Mouse (Mus musculus) kidney, embryonic 14.5 days (tissue): Measurements from ENCODE around the gene Tagln2. TPM values are rescaled to one million over a fixed set of nuclear protein-coding genes. Genes with fewer than 3 reads are reported as not detected.

Experiments used
- ATAC-seq: fragments of 200-750 bp; cut with Nextera tagmentation; 2 replicates; pipeline ENCODE4 v1.8.0; 2017; ENCODE audit warnings: moderate number of reproducible peaks, mild to moderate bottlenecking, moderate TSS enrichment, moderate library complexity; ENCODE audit not compliant: low FRiP score, low TSS enrichment
- H3K27ac ChIP-seq: fragments of 300-500 bp; sonication (generic); 2 replicates; pipeline ENCODE4 v1.5.1; 2014; ENCODE audit warnings: low read depth, mild to moderate bottlenecking, low read length, moderate library complexity, mixed read lengths
- H3K27me3 ChIP-seq: fragments of 300-500 bp; sonication (generic); 2 replicates; pipeline ENCODE4 v1.6.1; 2014; ENCODE audit warnings: mild to moderate bottlenecking, low read length; ENCODE audit not compliant: control insufficient read depth, insufficient read depth
- H3K36me3 ChIP-seq: fragments of 300-500 bp; sonication (generic); 2 replicates; pipeline ENCODE4 v1.6.1; 2014; ENCODE audit warnings: low read length, mixed read lengths; ENCODE audit not compliant: control insufficient read depth, insufficient read depth
- H3K4me1 ChIP-seq: fragments of 300-500 bp; sonication (generic); 2 replicates; pipeline ENCODE4 v1.6.1; 2014; ENCODE audit warnings: low read length, mixed read lengths; ENCODE audit not compliant: control insufficient read depth, insufficient read depth
- H3K4me2 ChIP-seq: fragments of 300-500 bp; sonication (generic); replicated peaks from 2 replicates; pipeline ENCODE4 v1.6.1; 2014; ENCODE audit warnings: low read depth, mild to moderate bottlenecking, low read length
- H3K4me3 ChIP-seq: fragments of 300-500 bp; sonication (generic); 2 replicates; pipeline ENCODE4 v1.5.1; 2014; ENCODE audit warnings: mild to moderate bottlenecking, low read length
- H3K9ac ChIP-seq: fragments of 300-500 bp; sonication (generic); 2 replicates; pipeline ENCODE4 v1.6.1; 2014; ENCODE audit warnings: low read depth, mild to moderate bottlenecking, low read length, moderate library complexity
- H3K9me3 ChIP-seq: fragments of 300-500 bp; sonication (generic); 2 replicates; pipeline ENCODE4 v1.6.1; 2016; ENCODE audit warnings: low read length; ENCODE audit not compliant: control insufficient read depth
- WGBS: fragments of 180-500 bp; shearing (Covaris S2); extraction: QIAGEN DNeasy Blood & Tissue Kit; methylation state at CpG from one replicate; pipeline ENCODE4 v1.1.7; 2014; 5-methylcytosine and 5-hydroxymethylcytosine counted together
- polyA plus RNA-seq: library from polyadenylated mRNA; unstranded; fragments of >200 nt; fragmentation: Nextera tagmentation; extraction: Ambion mirVana; gene quantifications from 2 replicates; pipeline ENCODE4 v1.2.1, GENCODE M21; 2014

Tagln2 gene
- polyA plus RNA-seq, 1 experiment from 2014 or later = 139 TPM

DNA sequence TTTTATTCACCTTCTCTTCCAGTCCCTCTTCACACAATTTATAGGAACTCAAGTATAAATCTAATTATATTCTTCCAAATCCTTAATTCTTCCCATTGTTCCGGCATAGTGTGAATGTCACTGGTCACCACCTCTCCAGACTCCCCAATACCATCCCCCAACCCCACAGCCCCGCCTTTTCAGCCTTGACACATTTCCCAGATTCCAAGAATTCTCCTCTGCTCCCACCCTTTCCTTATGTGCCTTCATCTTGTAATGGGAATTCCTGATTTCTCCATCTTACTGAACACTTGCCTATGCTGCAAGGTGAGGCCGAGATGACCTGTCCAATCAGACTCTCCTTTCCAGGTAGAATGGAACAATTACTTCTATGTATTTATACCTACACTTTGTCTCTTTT lies 41.8 kb upstream of the Tagln2 start:
- H3K4me2 ChIP-seq = no peak overlapping the region
- no peak overlapping the region for H3K4me3 ChIP-seq
- no peaks in the 10 kb centered on the region for H3K9me3 ChIP-seq
- H3K4me1 ChIP-seq = 0 out of 2 replicates have a peak, but pooled peaks cover 4% of the 10 kb centered on the region
- no peak for ATAC-seq
- no peaks in the 10 kb centered on the region for H3K27me3 ChIP-seq
- H3K36me3 ChIP-seq = no peaks in the 10 kb centered on the region
- H3K27ac ChIP-seq = no peak overlapping the region
- WGBS = 91% methylated on average over 3 of the region's 3 CpGs
- no peak overlapping the region for H3K9ac ChIP-seq

DNA sequence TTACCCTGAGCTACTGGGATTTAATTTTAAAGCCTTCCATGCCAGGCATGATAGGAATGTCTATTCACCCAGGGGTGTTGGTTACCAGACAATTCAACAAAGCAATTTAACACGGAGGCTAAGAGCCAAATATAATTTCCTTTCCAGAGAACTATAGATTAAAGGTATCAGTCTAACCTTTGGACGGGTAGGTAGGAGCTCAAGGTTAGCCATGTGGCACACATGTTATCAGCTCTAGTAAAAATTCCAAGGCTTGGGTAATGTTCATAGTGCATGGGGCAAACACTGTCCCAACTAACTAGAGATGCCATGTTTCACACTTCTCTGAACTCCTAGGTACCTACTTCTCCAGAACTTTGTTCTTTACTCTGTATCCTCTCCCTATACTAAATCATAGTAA lies 38.2 kb upstream of the Tagln2 start:
- Histone ChIP-seq H3K4me3 (no peak overlapping the region), H3K9me3 (no peaks in the 10 kb centered on the region), H3K27ac (no peak overlapping the region), H3K36me3 (no peaks in the 10 kb centered on the region), H3K4me2 (no peak overlapping the region), H3K9ac (no peak overlapping the region), H3K27me3 (0 out of 2 replicates have a peak, but pooled peaks cover 2% of the 10 kb centered on the region), H3K4me1 (0 out of 2 replicates have a peak, but pooled peaks cover 4% of the 10 kb centered on the region)
- ATAC-seq = no peak
- WGBS = 80% methylated on average over 2 of the region's 2 CpGs

DNA sequence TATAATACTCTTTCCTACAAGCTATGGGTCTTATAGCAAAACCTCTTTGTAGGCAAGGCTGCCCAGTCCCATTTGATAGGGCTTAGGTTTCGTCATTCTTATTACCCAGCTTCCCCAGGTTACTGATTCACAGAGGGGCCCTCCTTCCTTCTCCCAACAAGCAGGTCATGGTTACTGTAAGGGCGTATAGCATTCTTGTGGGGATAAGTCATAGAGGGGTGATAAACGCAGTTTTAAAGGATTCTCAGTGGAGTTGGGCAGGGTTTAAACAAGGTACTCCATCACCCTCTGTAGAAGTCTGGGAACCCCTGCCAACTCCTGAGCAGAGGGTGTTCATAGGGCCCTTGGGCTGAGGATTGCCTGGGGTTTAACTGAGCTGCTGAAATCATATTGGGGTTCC lies 37.3 kb upstream of the Tagln2 start:
- H3K27ac ChIP-seq = no peak overlapping the region
- H3K4me3 ChIP-seq = no peak overlapping the region
- no peaks in the 10 kb centered on the region for H3K9me3 ChIP-seq
- WGBS = 58% methylated on average over 3 of the region's 3 CpGs
- H3K4me2 ChIP-seq = no peak overlapping the region
- H3K36me3 ChIP-seq = no peaks in the 10 kb centered on the region
- H3K27me3 ChIP-seq = 0 out of 2 replicates have a peak, but pooled peaks cover 2% of the 10 kb centered on the region
- 0 out of 2 replicates have a peak, but pooled peaks cover 4% of the 10 kb centered on the region for H3K4me1 ChIP-seq
- ATAC-seq = peak; percentile 61; the same call in 1 of the 2 replicates
- no peak overlapping the region for H3K9ac ChIP-seq

DNA sequence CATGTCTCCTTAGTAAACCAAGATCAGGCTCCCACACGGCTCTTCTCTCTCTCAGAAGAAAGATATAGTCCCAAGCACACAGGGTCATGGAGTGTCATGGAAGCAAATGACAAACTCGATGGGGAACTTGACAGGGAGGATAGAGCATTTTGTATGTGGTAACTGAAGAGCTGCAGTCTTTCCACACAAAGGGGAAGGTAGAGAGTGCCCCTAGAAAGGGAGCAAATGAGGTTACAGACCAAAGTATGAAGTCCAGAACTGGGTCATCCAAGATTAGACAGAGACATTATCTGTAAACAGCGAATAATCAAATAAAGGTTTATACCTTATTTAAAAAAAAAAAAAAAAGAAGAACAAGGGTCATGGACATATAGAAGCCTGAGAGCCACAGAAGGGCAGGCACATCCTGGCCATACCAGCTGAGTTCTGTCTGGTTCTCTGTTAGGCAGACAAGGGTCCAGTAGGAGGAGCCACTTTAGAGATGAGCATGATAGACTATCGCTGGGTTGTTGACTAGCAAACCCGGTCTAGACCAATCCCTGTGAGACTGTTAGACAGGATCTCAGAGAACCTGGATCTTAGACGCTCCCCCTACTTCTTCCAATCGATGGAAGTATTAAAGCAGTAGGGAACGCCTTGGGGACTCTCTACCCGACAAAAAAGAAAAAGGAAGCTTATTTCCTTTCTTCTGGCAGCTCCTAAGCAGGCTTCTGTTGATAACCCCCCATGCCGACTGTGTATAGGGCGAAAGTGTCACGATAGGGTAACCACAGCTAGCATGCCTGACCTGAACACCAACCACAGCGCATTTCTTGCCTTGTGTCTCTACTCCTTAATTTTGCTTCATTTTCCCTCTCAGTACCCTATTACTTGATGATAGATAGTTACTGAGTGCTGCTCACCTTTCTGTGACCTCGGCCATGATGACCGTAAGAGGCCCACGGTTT lies 36.2 kb upstream of the Tagln2 start:
- no peak overlapping the region for H3K27ac ChIP-seq
- ATAC-seq = no peak
- no peak overlapping the region for H3K4me2 ChIP-seq
- WGBS = 75% methylated on average over 16 of the region's 16 CpGs
- H3K4me1 ChIP-seq = 0 out of 2 replicates have a peak, but pooled peaks cover 4% of the 10 kb centered on the region
- no peak overlapping the region for H3K4me3 ChIP-seq
- H3K9me3 ChIP-seq = no peaks in the 10 kb centered on the region
- 0 out of 2 replicates have a peak, but pooled peaks cover 2% of the 10 kb centered on the region for H3K27me3 ChIP-seq
- no peaks in the 10 kb centered on the region for H3K36me3 ChIP-seq
- H3K9ac ChIP-seq = no peak overlapping the region

DNA sequence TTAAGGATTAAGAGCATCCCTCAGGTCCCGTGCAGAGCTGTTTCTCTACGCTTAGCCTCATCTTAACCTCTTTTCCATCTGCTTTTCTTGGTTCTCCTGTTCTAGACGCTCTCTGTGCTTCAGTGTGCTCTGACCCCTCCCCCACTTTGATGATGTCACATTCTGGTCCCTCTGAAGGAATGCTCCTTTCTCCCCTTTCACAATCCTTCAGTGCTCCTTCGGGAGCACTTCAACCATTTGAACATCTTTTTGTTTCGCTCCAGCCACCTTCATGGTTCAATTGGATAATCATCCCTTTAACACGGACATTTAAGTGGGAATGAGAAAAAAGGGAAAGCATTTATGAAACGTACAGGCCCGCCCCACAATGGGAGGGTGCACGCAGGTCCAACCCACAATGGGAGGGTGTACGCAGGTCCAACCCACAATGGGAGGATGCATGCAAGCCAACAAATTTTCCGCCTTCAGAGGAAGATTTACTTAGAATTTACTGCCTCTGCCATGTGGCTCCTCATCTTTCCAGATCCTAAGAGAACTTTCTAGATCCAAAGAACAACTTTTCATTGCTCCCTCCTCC lies 31.5 kb upstream of the Tagln2 start:
- H3K9ac ChIP-seq = no peak overlapping the region
- H3K27me3 ChIP-seq = 0 out of 2 replicates have a peak, but pooled peaks cover 2% of the 10 kb centered on the region
- H3K9me3 ChIP-seq = no peaks in the 10 kb centered on the region
- no peak overlapping the region for H3K4me2 ChIP-seq
- WGBS = 85% methylated on average over 11 of the region's 11 CpGs
- ATAC-seq = no peak
- no peaks in the 10 kb centered on the region for H3K36me3 ChIP-seq
- no peak overlapping the region for H3K4me3 ChIP-seq
- H3K27ac ChIP-seq = no peak overlapping the region
- H3K4me1 ChIP-seq = no peaks in the 10 kb centered on the region

- 40% methylated on average over 5 of the region's 5 CpGs for WGBS
- ATAC-seq = no peak
Measured at GRCm38 (mm10) chr1:172469373-172469772, 30.5 kb upstream of the Tagln2 start.

GRCm38 (mm10) chr1:172469810-172470448 lies 29.9 kb upstream of the Tagln2 start:
- H3K9ac ChIP-seq = no peak overlapping the region
- no peaks in the 10 kb centered on the region; the same call in 1 of the 2 replicates for H3K4me1 ChIP-seq
- WGBS = 55% methylated on average over 8 of the region's 8 CpGs
- no peaks in the 10 kb centered on the region for H3K9me3 ChIP-seq
- H3K27me3 ChIP-seq = 0 out of 2 replicates have a peak, but pooled peaks cover 2% of the 10 kb centered on the region
- no peak overlapping the region for H3K4me2 ChIP-seq
- no peak; the same call in 1 of the 2 replicates for ATAC-seq
- H3K4me3 ChIP-seq = no peak overlapping the region
- no peak overlapping the region for H3K27ac ChIP-seq
- H3K36me3 ChIP-seq = no peaks in the 10 kb centered on the region

More at GRCm38 (mm10) chr1:172469373-172469772, 30.5 kb upstream of the Tagln2 start:
- Histone ChIP-seq H3K4me1 (no peaks in the 10 kb centered on the region), H3K9ac (no peak overlapping the region), H3K27me3 (0 out of 2 replicates have a peak, but pooled peaks cover 2% of the 10 kb centered on the region), H3K4me2 (no peak overlapping the region), H3K36me3 (no peaks in the 10 kb centered on the region), H3K4me3 (no peak overlapping the region), H3K27ac (no peak overlapping the region), H3K9me3 (no peaks in the 10 kb centered on the region)

DNA sequence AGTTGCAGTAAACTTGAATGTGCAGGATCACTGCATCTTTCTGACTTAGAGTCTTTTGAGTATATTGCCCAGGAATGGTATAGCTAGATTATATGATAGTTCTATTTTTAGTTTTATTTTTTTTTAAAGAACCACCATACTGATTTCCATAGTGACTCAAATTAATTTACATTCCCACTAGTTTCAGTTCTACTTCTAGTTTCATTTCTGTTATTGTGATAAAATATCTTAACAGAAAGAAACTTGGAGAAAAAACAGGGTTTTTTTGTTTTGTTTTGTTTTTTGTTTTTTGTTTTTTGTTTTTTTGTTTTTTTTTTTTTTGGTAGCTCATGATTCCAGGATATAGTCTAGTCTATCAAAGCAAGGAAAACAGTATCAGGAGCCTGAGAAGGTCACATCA lies 26.9 kb upstream of the Tagln2 start:
- H3K4me3 ChIP-seq = no peak overlapping the region
- H3K4me2 ChIP-seq = no peak overlapping the region
- H3K27ac ChIP-seq = no peak overlapping the region
- H3K27me3 ChIP-seq = no peaks in the 10 kb centered on the region
- H3K9me3 ChIP-seq = no peaks in the 10 kb centered on the region
- H3K4me1 ChIP-seq = no peaks in the 10 kb centered on the region; the same call in 1 of the 2 replicates
- H3K36me3 ChIP-seq = no peaks in the 10 kb centered on the region
- no peak for ATAC-seq
- no peak overlapping the region for H3K9ac ChIP-seq
